Mouse (Mus musculus) intestine, embryonic 16.5 days (tissue): Measurements from ENCODE around the gene Sox5. TPM values are rescaled to one million over a fixed set of nuclear protein-coding genes. Genes with fewer than 3 reads are reported as not detected.

ENCODE experiments used
- ATAC-seq: fragments of 200-750 bp; cut with Nextera tagmentation; 2 replicates; pipeline ENCODE4 v1.8.0; 2017; ENCODE audit warnings: moderate TSS enrichment, moderate library complexity
- H3K27ac ChIP-seq: fragments of 300-500 bp; sonication (generic); 2 replicates; pipeline ENCODE4 v1.5.1; 2014; ENCODE audit warnings: mild to moderate bottlenecking, low read length
- H3K27me3 ChIP-seq: fragments of 300-500 bp; sonication (generic); replicated peaks from 2 replicates; pipeline ENCODE4 v1.6.1; 2014; ENCODE audit warnings: low read length, control low read depth, mixed read lengths; ENCODE audit not compliant: control insufficient read depth, insufficient read depth
- H3K36me3 ChIP-seq: fragments of 300-500 bp; sonication (generic); 2 replicates; pipeline ENCODE4 v1.6.1; 2014; ENCODE audit warnings: low read length, control low read depth; ENCODE audit not compliant: control insufficient read depth, insufficient read depth
- H3K4me1 ChIP-seq: fragments of 300-500 bp; sonication (generic); 2 replicates; pipeline ENCODE4 v1.6.1; 2014; ENCODE audit warnings: low read length, control low read depth, mixed read lengths; ENCODE audit not compliant: control insufficient read depth, insufficient read depth
- H3K4me2 ChIP-seq: fragments of 300-500 bp; sonication (generic); 2 replicates; pipeline ENCODE4 v1.6.1; 2014; ENCODE audit warnings: low read depth, low read length, control low read depth
- H3K4me3 ChIP-seq: fragments of 300-500 bp; sonication (generic); 2 replicates; pipeline ENCODE4 v1.5.1; 2014; ENCODE audit warnings: mild to moderate bottlenecking, low read length
- H3K9ac ChIP-seq: fragments of 300-500 bp; sonication (generic); 2 replicates; pipeline ENCODE4 v1.6.1; 2014; ENCODE audit warnings: low read depth, low read length
- H3K9me3 ChIP-seq: fragments of 300-500 bp; sonication (generic); 2 replicates; pipeline ENCODE4 v1.6.1; 2016; ENCODE audit warnings: low read length, control low read depth; ENCODE audit not compliant: control insufficient read depth
- WGBS: fragments of 180-500 bp; shearing (Covaris S2); extraction: QIAGEN DNeasy Blood & Tissue Kit; methylation state at CpG from one replicate; pipeline ENCODE4 v1.1.7; 2014; 5-methylcytosine and 5-hydroxymethylcytosine counted together
- polyA plus RNA-seq: library from polyadenylated mRNA; unstranded; fragments of >200 nt; fragmentation: Nextera tagmentation; extraction: Ambion mirVana; gene quantifications from 2 replicates; pipeline ENCODE4 v1.2.1, GENCODE M21; 2015

Sox5 gene
- polyA plus RNA-seq, 1 experiment from 2014 or later: 14.3 TPM

DNA sequence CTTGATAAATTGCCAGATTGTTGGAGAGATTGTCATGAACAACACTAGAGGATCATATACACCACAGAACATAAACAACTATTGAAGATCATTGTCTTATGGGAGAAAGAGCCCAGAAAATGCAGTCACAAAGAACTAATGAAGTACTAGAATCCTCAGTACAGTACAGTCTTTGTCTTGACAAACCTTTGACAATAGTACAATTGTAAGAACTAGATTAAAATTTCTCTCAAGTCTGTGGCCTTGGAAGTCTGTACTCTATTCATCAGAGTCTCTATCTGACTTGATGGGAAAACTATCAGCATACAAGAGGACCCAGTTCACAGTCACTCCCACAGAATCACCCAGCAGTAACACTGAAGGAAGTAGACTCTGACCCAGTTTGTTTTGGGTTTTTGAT, 936.0 kb downstream of the Sox5 start:
- no peaks in the 10 kb centered on the region; the same call in 1 of the 2 replicates for H3K4me1 ChIP-seq
- H3K27me3 ChIP-seq: no peaks in the 10 kb centered on the region
- no peaks in the 10 kb centered on the region for H3K36me3 ChIP-seq
- no peaks in the 10 kb centered on the region for H3K9me3 ChIP-seq
- ATAC-seq: no peak
- no peak overlapping the region for H3K4me3 ChIP-seq
- no peak overlapping the region for H3K4me2 ChIP-seq
- H3K9ac ChIP-seq: no peak overlapping the region
- no peak overlapping the region for H3K27ac ChIP-seq

DNA sequence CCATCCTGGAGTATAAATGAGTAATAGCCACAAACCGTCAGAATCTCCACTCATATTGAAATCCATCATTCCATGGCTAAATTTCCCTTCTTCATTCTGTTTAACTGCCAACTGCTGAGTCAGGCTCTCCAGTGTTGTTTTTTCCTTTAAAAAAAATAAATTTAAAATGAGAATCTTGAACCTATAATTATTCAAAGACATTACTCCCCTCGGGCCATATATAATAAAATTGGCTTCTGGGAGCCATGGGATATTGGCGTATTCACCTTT, 937.1 kb downstream of the Sox5 start:
- no peak overlapping the region for H3K4me2 ChIP-seq
- no peaks in the 10 kb centered on the region for H3K36me3 ChIP-seq
- ATAC-seq: no peak
- H3K27ac ChIP-seq: no peak overlapping the region
- no peak overlapping the region for H3K9ac ChIP-seq
- no peak overlapping the region for H3K4me3 ChIP-seq
- H3K27me3 ChIP-seq: no peaks in the 10 kb centered on the region
- no peaks in the 10 kb centered on the region; the same call in 1 of the 2 replicates for H3K4me1 ChIP-seq
- 84% methylated on average over 3 of the region's 3 CpGs for WGBS
- H3K9me3 ChIP-seq: no peaks in the 10 kb centered on the region

DNA sequence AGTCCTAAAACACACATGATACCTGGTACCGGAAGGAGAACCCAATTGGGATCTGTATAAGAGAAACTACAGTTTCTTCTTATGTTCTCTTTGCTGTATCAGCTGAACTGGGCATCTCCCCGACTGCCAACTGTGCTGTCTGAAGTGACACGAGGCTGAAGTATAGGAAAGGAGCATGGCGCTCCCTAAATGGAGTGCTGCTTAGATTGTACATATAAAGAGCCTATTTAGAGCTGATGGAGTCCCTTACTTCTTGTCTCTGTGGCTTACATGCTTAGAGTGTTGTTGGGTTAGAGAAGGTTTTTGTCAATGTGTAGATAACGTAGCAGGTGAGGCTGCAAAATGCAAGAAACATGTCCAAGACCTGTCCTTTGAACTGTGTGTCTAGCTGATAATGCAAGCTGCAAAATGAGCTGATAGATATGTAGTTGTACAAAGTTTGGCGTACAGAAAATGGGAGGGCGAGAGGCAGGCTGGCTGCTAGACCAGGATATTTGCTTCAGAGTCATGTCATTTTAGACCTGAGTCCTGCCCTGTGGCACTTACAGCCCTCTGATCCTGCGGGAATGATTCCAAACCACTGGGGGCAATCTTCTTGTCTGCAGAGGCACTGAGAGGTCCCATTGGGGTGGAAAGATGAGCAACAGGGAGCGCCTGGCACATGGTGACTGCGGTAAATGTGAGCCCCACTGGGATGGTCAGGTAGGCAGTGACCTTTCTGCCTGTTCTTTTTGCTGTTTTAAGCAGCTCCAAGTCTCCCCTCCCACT, 937.7 kb downstream of the Sox5 start:
- Histone ChIP-seq H3K27ac (no peak overlapping the region), H3K27me3 (no peaks in the 10 kb centered on the region), H3K4me3 (no peak overlapping the region), H3K36me3 (no peaks in the 10 kb centered on the region), H3K9me3 (no peaks in the 10 kb centered on the region), H3K9ac (no peak overlapping the region), H3K4me1 (no peaks in the 10 kb centered on the region; the same call in 1 of the 2 replicates), H3K4me2 (no peak overlapping the region)
- ATAC-seq: no peak
- WGBS: 91% methylated on average over 10 of the region's 10 CpGs

DNA sequence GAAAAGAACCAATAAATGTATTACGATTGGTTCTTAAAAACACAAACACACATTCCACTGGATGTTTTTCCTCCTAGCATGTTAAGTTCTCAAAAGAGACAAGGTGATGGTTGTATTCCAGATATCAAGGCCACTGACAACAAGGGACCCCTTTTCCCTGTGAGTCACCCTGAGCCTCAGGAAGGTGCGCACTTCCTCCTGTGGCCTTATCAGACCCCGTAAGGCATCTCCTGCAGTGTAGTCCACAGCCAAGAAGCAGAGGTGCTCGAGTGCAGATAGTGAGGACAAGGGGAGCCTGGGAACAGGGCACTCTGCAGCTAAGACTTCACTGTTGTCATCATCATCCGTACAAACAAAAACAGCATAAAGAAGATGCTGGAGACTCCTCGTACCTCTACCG, 939.8 kb downstream of the Sox5 start:
- no peak overlapping the region for H3K27ac ChIP-seq
- no peak for ATAC-seq
- no peak overlapping the region for H3K9ac ChIP-seq
- no peaks in the 10 kb centered on the region for H3K36me3 ChIP-seq
- no peaks in the 10 kb centered on the region for H3K27me3 ChIP-seq
- 88% methylated on average over 7 of the region's 7 CpGs for WGBS
- no peak overlapping the region for H3K4me2 ChIP-seq
- no peak overlapping the region for H3K4me3 ChIP-seq
- H3K4me1 ChIP-seq: no peaks in the 10 kb centered on the region
- no peaks in the 10 kb centered on the region for H3K9me3 ChIP-seq

DNA sequence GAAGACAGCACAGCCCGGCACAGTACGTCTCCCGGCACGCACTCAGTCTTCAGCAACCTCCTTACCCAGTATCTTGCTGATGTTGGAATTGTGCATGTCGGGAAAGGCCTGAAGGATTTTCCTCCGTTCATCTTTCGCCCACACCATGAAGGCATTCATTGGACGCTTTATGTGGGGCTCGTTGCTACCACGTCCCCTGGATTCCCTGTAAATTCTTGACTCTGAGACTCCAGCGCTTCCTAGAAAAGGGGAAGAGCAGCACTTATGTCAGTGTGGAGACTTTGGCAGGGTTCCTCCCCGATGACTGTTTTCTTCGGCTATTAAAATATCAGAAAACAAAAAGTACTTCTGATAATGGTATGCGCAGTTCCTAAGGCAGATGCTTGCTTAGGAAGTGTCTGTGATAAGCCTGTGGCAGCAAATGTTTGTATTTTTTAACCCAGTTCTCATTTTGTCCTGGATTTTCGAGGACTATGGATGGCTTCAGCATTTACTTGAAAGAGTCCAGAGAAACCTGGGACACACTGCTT, 940.6 kb downstream of the Sox5 start:
- Histone ChIP-seq H3K9me3 (no peaks in the 10 kb centered on the region), H3K27me3 (no peaks in the 10 kb centered on the region), H3K36me3 (no peaks in the 10 kb centered on the region), H3K9ac (no peak overlapping the region), H3K4me2 (no peak overlapping the region), H3K4me1 (no peaks in the 10 kb centered on the region), H3K27ac (no peak overlapping the region), H3K4me3 (no peak overlapping the region)
- ATAC-seq: no peak
- WGBS: 88% methylated on average over 15 of the region's 15 CpGs

DNA sequence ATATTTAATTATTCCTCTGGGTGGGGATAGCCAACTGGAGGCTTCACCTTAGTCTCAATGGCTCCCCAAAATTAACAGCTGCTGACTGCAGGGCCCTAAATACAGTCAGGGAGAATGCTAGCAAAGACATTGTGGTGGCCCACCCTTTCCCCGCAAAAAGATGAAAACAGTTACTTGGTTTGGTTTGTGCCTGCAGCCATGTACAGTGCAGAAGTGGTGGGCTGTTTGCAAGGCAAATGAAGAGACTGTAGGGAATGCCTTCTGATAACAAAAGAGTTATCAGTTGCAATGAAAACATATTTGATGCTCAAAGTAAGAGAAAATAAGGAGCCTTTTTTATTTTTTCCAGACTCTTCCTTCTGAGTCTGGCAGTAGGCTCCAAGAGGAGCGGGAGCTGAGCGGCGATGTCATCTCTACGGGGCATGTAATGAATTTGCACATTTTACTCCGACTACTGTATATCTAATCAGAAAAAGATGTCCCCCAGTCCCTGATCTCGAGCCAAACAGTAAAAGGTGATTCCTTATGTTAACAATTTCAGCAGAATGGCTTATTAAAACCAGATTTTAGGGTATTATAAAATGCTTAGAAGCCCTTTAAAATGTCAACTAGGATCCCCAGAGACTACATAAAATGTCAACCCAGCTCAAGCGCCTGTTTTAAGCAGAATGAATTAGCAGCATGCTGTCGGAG, 943.2 kb downstream of the Sox5 start:
- Histone ChIP-seq H3K27me3 (no peaks in the 10 kb centered on the region), H3K9ac (no peak overlapping the region), H3K36me3 (no peaks in the 10 kb centered on the region), H3K27ac (no peak overlapping the region), H3K4me1 (no peaks in the 10 kb centered on the region), H3K9me3 (no peaks in the 10 kb centered on the region), H3K4me2 (no peak overlapping the region), H3K4me3 (no peak overlapping the region)
- WGBS: 67% methylated on average over 9 of the region's 9 CpGs
- no peak for ATAC-seq

DNA sequence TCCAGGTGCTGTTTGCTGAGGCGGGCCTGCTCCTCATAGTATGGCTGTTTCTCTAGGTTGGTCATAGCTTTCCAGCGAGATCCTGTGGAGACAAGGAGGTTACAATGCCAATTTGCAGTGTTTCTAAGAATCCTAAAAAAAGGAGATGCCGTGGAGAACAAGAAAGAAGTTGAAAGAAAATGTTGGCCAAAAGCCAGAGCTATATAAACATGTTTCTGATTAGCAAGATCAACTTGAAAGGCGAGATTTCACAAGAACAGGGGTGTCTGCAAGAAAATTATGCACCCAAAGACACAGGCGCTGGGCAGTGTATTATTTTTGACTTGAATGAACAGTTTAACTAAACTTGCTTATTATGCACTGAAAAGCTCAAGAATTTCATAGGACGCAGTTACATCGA, 946.4 kb downstream of the Sox5 start:
- Histone ChIP-seq H3K27ac (no peak overlapping the region), H3K9ac (no peak overlapping the region), H3K36me3 (no peaks in the 10 kb centered on the region), H3K9me3 (no peaks in the 10 kb centered on the region), H3K4me2 (no peak overlapping the region), H3K4me1 (no peaks in the 10 kb centered on the region), H3K4me3 (no peak overlapping the region), H3K27me3 (no peaks in the 10 kb centered on the region)
- WGBS: 77% methylated on average over 7 of the region's 7 CpGs
- ATAC-seq: no peak

DNA sequence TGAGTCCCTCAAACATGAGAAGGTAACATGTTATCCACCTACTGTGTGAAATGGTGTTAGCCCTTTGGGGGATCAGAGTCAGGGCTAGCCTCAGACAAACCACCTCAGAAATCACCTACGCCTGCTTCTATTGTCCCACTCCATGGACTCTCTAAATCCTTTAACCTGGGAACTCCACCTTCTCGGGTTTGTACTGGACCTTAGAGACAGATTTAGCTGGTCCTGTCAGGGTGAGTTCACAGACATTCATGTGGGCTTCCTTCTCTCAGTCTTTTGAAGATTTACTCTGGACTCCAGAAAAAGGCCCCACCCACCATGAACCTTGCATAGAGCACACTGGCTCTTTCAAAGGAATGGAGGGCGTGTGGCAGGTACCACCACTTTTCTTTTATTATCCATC, 947.8 kb downstream of the Sox5 start:
- no peaks in the 10 kb centered on the region for H3K4me1 ChIP-seq
- WGBS: 95% methylated on average over 3 of the region's 3 CpGs
- no peak overlapping the region for H3K9ac ChIP-seq
- H3K36me3 ChIP-seq: no peaks in the 10 kb centered on the region
- ATAC-seq: no peak
- no peak overlapping the region for H3K4me2 ChIP-seq
- no peak overlapping the region for H3K4me3 ChIP-seq
- no peaks in the 10 kb centered on the region for H3K9me3 ChIP-seq
- H3K27ac ChIP-seq: no peak overlapping the region
- H3K27me3 ChIP-seq: no peaks in the 10 kb centered on the region

DNA sequence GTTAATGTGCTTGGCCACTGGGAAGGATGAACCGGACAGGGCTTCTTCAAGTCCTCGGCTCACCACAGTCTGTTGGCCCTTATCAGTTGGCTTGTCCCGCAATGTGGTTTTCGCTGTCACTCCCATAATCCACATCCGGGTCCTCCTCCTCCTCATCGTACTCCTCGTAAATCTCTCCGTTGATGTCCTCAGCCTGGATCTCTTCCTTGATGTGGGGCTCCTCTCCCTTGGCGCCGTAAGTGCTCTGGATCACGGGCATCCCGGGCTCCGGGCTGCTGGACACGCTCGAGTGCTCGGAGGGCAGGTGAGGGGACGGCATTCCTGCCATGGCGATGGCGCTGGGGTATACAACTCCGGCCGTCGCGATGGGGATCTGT, 948.6 kb downstream of the Sox5 start:
- no peak overlapping the region for H3K27ac ChIP-seq
- no peak for ATAC-seq
- no peaks in the 10 kb centered on the region for H3K36me3 ChIP-seq
- 93% methylated on average over 23 of the region's 23 CpGs for WGBS
- no peak overlapping the region for H3K4me3 ChIP-seq
- no peaks in the 10 kb centered on the region for H3K4me1 ChIP-seq
- H3K27me3 ChIP-seq: no peaks in the 10 kb centered on the region
- H3K4me2 ChIP-seq: no peak overlapping the region
- H3K9ac ChIP-seq: no peak overlapping the region
- H3K9me3 ChIP-seq: no peaks in the 10 kb centered on the region
